Mouse (Mus musculus) embryonic stem cell, embryonic (primary cell): Measurements from ENCODE around the gene Gm21764.
"Not testable (repeated sequence)": the region's sequence is repeated elsewhere in the genome, so short reads cannot be mapped to it uniquely, and the experiment has no call there.

Source experiments
- CTCF ChIA-PET, 4 experiments: fragments of 300-600 bp in 2 of 4; fragments of 350-600 bp in 2 of 4; sonication (Branson Sonifier 250); formaldehyde crosslinking; loops; one replicate each; lab custom pipeline; 2022; ENCODE audit warnings: inconsistent platforms in 2 of 4; lab: Charles Lee
- POLR2A ChIA-PET, 4 experiments: fragments of 300-600 bp in 2 of 4; fragments of 350-600 bp in 2 of 4; sonication (Branson Sonifier 250); formaldehyde crosslinking; loops; one replicate each; lab custom pipeline; 2022; ENCODE audit warnings: antibody characterized with exemption in 4 of 4, inconsistent platforms in 1 of 4; lab: Charles Lee

Gene Gm21764

DNA sequence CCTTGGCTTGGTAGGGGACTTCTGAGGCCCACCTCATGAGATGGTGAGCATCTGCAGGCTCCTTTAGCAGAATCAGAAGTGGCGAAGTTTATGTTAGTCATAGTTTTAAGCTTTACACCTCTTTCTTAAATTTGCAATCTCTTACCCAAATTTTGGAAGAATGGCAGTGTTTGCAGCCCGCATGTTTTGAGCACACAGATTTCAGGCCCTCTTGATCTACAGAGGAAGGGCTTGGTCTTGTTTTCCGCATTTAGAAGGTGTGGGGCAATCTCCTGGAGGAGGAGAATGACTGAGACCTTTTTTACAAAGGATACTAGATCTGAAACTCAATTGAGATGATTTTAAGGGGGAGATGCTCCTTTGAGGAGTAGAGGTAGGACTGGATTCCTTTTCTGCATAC is at the start of gene Gm21764:
Gene Gm21764 (minus strand): TSS at position 101 of the 400 bp plus-strand sequence.
- CTCF ChIA-PET, POLR2A ChIA-PET: not testable (repeated sequence)

GRCm38 (mm10) chrY:18088816-18089215 is 27.2 kb upstream of the Gm21764 start, which contains the start of gene Ssty1:
Gene Ssty1, plus strand, starts transcription at chrY:18089116.
- POLR2A ChIA-PET, CTCF ChIA-PET: not testable (repeated sequence)
